Mouse (Mus musculus) urinary bladder, postnatal 10 days (tissue): ENCODE measurements around the gene Psen2.

Source experiments
- DNase-seq: peaks from one replicate; pipeline ENCODE4 v3.0.0; 2022; ENCODE audit warnings: low spot score

Gene Psen2

DNA sequence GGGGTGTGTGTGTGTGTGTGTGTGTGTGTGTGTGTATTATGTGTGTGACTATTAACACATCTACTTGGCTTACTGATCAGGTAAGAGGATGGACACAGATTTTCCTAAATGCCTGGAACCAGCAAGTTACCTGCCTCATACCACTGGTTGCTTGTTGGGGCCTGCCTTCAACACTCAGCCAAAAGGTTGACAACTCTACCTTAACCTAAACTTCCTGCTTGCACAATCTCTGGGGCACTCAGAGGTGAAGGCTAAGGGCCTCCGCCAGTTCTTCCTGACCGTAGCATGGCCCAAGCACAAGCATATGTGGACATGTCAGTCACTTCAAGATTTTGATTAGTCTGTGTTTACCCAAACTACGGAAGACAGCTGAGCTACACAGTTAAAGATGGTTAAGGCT, 65.3 kb downstream of the Psen2 start:
- no peak for DNase-seq

DNA sequence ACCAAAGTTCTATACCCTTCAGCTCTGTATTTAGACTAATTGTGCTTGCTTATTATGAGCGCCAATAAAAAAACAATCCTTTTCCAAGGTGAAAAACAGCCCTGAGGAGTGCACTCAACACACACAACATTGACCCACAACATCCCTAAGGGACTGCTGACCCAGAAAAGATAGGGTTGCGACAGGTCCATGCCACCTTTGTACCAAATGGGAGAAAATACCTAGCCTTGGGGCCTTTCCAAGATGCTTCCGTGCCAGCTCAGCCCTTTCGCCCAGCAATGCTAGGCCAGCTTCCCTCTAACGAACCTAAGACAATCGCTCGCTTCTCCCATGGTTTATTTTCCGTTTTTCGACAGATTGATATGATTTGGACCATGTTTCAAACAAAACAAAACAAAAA, 66.7 kb downstream of the Psen2 start:
- DNase-seq: no peak

DNA sequence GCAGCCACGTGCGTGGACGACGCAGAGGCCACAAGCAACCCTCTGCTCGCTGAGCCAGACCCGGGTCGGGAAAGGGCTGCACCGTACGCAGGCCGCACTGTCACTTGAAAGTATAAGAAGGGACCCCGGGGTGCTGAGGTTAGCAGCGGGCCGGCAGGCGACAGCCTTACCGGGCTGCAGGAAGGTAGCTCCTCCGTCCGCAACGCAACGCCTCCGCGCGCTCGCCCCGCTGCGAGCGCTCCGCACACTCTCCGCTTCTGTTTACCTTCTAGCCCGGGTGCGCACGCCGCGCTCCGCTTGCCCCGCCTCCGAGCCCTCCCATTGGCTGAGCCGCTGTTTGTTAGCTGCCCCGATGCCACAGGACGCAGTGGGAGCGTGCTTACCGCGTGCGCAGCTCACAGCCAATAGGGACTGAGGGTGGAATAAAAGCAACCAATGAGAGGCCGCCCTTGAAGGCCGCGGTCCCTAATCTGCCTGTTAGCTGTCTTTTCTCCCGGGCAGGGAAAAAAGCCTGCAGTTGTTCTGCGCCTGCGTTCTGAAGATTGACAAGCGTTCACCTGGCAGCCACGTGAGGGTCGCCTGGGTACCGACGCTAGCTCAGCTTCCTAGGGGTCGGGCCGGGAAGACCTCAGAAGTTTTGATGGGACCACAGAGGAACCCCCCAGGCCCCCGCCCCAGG, 67.4 kb downstream of the Psen2 start:
- peak; percentile 87 for DNase-seq

DNA sequence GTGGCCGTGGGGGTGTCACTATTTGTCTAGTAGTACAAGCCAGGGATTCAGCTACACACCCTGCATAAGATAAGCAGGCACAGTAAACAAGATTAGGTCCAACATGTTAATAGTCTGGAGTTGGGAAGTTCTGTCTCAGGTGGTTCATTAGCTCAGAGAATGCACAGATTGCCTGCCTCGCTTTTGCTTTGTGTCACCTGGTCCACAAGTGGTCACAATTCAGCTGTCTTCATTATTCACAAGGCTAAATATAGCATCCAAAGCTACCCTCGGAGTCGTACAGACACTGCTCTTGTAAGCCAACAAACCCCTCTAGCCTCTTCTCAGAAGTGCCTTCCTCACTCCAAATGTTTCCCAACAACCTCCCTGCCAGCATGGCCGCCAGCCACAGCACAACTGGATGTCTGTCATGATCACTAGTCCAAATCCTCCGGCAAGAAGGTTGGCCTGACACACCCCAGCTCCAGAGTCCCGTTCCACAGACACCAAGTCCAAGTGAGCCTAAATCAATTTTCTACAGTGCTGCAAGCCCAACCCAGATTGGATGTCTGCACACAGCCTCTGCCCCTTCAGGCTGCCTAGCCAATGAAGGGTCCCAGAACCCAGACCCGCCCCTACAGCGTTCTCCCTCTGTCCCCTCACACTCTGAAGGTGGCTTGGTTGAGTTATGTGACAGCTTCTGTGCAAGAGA, 68.3 kb downstream of the Psen2 start:
- no peak for DNase-seq

DNA sequence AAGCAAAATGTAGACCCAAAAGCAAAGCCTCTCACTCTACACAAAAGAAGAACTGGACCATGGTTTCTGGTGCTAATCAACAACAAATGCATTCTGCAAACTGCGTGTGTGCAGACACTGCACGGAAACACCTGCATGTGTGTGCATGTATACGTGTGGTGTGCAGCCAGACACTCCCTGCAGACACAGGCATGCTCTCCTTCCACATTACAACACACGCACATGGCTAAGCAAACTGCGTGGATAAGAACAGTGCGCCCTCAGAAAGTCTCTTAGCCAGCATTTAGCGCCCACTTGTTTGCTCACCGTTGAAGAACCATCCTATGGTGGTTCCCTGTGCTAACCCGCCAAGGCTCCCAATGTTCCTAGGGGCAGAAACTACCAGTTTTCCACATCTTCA, 69.2 kb downstream of the Psen2 start:
- DNase-seq: no peak

DNA sequence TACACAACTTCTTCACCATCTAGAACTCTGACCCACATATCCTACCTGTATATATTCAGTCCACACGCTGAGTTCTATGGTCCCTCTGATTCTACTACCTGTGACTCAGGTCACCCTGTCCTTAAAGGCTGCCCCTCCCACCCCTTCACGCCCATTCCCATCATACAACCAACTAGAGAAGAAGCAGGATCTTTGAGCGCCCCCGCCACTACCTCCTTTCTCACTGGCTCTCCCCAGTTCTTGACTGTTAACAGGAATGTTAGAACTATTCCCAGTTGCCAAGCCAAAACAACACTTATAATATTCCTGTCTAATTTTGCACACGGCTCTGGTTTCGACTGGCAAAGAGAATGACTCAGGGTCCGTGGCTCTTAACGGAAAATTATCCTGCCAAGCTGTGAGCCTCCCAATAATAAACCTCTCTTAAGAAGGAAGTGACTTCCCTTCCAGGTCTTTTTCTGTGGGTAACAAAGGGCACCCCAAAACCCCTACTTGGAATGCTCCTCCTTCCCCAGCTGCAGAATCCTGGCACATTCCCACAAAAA, 69.8 kb downstream of the Psen2 start:
- no peak for DNase-seq

DNA sequence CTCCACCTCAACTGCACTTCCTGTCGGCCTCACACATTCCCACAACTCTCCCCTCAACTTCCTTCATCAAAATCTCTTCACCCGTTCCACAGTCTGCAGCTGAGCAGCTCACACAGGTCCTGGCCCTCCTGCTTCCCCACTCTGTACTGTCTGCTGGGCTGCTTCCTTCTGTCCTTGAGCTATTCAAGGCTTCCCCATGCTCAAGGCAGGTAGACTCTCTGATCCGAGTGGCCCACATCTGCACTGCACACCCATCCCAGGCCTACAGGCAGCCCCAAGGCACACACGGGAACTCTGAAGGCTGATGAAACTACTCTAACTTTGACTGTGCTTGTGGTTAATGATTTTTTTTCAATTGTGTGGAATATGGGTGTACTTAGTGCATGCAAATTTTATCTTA, 70.4 kb downstream of the Psen2 start:
- no peak for DNase-seq

DNA sequence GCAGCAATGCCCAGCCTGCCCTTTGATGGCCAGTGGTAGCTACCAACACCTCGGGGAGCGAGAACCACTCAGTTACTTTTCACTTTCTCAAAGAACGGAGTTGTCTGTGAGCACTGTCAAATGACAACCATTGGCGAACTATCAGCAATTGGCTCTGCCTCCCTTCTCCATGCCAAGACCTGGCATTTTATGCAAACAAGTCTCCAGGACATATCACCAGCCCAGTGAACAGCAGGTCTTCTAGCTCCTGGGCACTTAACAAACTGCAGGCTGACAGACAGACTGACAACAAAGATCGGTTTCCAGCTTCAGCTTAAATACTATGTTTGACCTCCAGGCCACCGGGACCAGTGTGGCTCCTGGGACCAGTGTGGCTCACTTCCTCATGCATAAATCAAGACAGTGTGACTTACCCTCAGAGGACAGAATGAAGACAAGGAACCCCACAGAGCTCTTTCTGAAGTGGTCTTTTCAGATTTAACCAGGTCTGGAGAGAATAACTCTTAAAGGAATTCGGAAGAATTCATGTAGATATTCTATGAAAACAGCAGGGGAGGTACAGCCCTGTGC, 71.5 kb downstream of the Psen2 start:
- no peak for DNase-seq

DNA sequence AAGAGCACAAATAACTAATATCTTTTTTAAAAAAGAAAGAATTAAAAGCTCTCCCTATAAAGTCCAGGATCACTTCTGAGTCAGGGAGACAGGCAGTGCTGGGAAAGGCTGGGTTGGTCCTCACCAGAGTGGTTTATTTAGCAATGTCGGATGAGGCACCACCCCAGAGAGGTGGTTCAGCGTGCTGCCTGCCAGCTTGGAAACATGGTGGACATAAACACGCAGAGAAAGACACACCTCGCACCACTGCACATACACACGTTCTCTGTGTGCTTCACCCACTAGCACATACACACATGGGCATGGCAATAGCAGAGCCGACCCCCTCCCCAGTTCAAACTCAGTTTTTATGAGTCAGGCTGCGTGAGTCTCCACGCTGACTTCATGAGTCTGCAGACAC, 72.1 kb downstream of the Psen2 start:
- DNase-seq: no peak

DNA sequence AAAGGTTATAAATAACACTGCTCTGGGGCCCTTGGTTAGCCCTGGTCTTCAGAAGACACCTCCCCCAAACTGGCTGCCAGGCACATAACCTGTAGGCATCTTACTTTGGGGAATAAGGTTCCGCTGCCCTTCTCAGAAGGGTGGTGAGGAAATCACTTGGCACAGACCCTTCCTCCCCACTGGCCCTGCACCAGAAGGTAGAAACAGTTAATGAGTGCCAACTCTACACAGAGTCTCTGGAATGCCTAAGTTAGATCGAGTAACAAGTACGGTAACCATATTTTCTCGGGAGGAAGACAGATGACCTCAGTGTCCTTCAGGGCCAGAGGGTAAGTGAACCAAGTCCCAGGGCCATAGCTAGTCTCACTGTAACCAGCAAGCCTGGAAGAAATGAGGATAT, 74.3 kb downstream of the Psen2 start:
- DNase-seq: no peak

DNA sequence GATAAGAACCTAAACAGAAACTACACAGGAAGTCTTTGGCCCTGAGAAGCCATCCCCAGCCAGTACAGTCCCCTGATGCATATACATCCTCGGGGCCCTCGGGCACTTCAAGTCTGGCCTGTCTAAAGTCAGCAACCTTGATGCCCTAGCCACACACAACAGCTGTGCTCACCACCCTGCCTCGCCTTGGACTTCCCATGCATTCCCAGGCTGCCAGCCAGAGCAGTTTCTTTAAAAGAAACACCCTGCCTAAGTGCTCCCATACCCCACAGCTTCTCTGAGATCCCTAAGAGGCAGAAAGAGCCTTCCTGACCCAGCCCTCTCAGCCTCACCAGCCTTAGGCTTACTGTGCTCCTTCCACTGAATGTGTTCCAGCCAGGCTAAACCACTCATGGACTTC, 76.9 kb downstream of the Psen2 start:
- DNase-seq: no peak

DNA sequence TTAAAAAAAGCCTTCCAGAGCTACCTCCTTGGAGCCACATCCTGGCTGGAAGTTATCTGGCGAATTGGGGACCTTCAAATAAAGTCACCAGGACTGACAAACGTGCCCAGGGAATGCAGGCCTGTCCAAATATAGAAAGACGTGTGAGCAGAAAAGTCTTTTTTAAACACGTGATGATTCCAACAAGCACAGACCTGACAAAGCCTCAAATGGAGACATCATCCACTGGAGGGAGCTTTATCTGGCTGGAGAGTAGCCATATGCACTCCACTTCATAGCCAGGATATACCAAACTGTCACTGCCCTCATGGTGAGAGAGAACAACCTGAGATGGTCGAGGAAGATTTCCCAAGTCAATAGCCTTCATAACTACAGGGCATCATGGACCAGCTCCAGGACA, 77.4 kb downstream of the Psen2 start:
- DNase-seq: no peak

DNA sequence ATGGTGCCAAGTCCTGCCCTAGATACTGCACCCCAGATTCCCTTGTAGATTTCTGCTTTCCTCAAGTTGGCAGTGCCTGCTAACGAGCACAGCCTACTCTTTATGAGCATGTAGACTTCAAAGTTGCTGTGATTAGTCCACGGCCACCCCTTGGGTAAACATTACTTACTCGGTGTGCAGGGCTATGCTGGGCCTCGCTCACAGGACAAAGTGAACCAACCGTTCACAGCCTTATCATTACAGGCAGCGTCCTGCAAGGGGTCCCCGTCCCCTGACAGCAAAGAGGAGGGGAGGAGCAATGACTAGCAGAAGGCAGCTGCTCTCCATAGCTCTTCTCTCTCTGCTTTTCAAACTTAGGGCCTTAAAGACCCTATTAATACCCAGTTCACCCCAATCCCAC, 78.5 kb downstream of the Psen2 start:
- no peak for DNase-seq

DNA sequence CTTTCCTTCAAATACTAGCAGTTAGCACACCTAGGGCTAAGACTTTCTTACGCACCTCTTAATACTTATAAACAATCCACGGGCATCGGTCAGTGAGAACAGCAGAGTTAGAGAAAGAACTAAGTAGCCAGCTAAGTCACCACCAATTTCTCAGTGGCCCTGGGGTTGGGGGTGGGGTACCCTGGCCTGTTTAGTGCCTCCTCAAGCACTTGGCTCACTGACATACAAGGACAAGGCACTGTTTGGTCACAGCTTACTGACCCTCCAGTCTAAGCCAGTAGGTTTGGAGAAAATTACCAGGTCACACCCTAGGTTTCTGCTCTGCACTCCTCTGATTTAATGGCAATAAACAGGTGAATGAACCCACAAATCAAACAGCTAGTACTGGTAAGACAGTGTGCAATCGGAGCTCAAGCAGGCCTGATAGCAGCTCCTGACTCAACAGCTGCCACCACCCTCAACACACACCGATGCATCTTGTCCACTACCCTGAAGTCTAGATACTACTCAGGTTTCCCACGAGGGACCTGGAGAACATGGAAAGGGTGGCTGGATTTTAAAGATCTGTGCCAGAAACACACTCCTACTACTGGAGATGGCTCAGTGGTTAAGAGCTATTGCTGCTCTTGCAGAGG, 79.6 kb downstream of the Psen2 start:
- no peak for DNase-seq

DNA sequence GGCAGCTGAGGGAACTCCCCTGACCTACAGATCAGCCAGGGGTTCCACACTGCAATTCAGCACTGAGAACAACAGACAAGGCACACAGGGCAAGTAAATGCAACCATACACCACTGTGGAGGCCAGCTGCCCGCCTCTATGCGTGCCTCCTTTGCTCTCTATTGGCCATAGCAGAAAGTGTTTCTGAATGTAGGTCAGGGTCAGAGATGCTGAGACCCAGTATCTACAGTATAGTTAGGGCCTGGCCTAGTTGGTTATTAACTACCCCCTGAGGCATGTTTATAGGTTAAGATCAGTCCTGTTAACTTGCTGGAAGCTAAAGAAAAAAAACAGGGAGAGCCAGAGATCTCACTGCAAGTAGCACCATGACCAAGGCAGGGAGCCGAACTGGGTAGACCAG, 80.5 kb downstream of the Psen2 start:
- DNase-seq: no peak

DNA sequence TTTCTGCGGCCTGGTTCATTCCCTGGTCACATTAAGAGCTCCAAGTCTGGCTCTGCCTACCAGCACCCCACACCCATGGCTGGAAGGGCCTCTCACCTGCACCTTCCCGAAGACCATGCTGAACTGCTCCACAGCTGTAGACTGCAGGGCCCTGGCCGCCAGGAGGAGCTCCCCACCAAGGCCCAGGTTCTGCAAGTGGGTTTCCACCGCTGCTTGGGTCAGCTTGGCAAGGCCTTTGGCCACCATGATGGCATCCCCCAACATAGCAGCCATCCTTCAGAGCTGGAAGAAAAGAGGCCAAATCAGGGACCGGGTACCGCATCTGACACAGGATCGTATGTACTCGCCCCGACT, 81.3 kb downstream of the Psen2 start:
- no peak for DNase-seq

DNA sequence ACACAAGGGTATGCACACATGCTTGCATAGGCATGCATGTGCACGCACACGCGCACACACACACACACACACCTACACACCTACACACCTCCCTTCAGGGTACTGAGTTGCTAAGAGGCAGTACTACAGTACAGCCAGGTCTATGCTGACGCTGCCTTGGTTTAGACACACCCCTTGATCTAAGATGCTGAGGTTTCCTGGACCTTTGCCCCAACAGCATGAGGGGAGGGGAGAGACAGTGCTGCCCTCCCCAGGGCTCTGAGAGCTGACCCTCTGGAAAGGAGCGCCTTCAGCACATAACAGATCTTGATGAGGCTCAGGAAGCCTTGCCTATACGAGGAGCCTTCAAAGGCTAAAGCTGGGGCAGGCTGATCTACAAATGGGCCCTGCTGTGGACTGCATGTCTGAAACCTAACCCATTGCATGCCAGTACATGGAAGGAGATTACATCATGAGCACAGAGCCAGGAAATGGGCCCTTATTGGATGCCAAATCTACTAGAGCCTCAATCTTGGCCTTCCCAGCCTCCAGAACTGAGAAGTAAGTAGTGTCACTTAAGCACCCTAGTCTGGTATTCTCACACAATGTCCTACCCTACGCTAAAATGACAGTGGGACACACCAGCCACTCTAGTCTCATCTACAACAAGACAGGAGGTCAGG, 81.8 kb downstream of the Psen2 start:
- no peak for DNase-seq

DNA sequence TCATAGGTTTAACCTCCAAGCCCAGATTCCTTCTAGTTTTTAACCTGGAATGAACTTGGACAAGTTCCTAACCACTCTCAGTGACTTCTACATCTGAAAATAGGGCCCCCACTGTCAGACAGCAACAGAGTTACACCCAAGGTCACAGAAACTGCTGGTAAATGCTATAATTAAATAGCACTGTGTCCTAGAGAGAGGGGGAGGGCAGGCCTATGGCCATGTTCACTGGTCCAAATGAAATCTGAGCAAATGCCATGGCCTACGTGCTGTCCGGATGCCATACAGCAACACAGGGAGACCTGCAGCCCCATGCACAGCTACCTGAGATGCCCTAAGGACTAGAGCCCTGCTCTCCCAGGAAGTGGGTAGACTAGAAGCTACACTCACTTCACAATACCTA, 83.4 kb downstream of the Psen2 start:
- DNase-seq: no peak

DNA sequence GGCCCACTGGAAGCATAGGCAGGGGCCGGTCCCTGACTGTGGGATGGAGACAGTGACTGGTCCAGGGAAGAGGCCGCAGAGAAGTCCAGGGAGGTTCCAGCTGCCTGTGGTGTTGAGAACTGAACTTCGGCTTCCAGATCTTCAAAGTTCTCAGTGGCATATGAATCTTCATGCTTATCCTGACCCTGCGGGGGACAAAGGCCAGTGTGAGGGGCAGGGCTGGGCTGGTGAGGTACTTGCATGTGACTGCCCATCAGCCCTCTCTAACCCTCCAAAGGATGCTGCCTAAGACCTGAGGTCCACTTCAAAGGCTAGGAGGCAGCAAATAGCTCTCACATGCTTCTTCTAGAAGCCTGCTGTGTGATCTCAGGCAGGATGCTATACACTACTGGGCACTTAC, 84.1 kb downstream of the Psen2 start:
- no peak for DNase-seq

DNA sequence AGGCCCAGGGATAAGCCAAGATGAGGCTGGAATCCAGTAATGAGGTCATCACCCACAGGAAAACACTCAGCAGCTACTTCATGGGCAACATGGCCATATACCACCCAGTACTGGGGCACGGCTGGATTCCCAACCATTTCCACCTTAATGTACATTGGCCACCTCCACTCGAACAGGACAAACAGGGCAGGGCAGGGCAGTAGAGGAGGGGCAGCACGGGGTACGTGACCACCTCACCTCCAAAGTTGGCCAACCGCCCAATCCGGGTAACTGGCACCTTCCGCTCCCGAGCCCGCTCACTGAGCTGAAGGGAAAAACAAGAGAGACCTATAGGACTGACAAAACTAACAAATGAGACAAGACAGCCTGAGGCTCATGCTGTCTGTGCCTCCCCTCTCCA, 84.9 kb downstream of the Psen2 start:
- DNase-seq: no peak
